Mouse (Mus musculus): ENCODE data around the gene Ggt1. TPM values are rescaled to one million over a fixed set of nuclear protein-coding genes. Genes with fewer than 3 reads are reported as not detected.

Ggt1 gene
- total and polyA plus RNA-seq, 3 experiments: not detected

GRCm38 (mm10) chr10:75632633-75633032, 71.2 kb downstream of the Ggt1 start:
- Histone ChIP-seq H3K4me1 (ENCODE audit: insufficient read depth, low read depth, low read length) (peaks cover 4% of the 10 kb centered on the region; the same call in 1 of the 2 replicates), H3K27me3 (ENCODE audit: insufficient read depth, low read length) (peaks cover 22% of the 10 kb centered on the region), H3K4me3 (ENCODE audit: low read depth, low read length) (no peak overlapping the region), H3K9me3 (replicated peaks) (no peaks in the 10 kb centered on the region), H3K36me3 (replicated peaks) (no peaks in the 10 kb centered on the region)
- no peak for DNase-seq (ENCODE audit: low spot score)
- TF ChIP-seq POLR2AphosphoS5 (IDR thresholded peaks at IDR 0.05; ENCODE audit: insufficient replicate concordance, low read depth, low read length) (no peak), CTCF (IDR thresholded peaks at IDR 0.05; ENCODE audit: low read depth, low read length) (no peak), GATA1 (IDR thresholded peaks at IDR 0.05; ENCODE audit: borderline replicate concordance, low read length) (no peak), TAL1 (conservative IDR thresholded peaks at IDR 0.05; ENCODE audit: low read depth, low read length) (no peak), GATA2 (IDR thresholded peaks at IDR 0.05; ENCODE audit: borderline replicate concordance, low read depth, low read length) (no peak)
- ATAC-seq (ENCODE audit: extremely low read depth, insufficient number of reproducible peaks, low FRiP score, poor library complexity, severe bottlenecking): no peak

- H3K9me3 ChIP-seq (replicated peaks): no peaks in the 10 kb centered on the region
- no peak for DNase-seq (ENCODE audit: low spot score)
- peaks cover 4% of the 10 kb centered on the region; the same call in 1 of the 2 replicates for H3K4me1 ChIP-seq (ENCODE audit: insufficient read depth, low read depth, low read length)
- H3K27me3 ChIP-seq (ENCODE audit: insufficient read depth, low read length): peaks cover 26% of the 10 kb centered on the region
- no peak overlapping the region for H3K4me3 ChIP-seq (ENCODE audit: low read depth, low read length)
- no peak for ATAC-seq (ENCODE audit: extremely low read depth, insufficient number of reproducible peaks, low FRiP score, poor library complexity, severe bottlenecking)
- no peaks in the 10 kb centered on the region for H3K36me3 ChIP-seq (replicated peaks)
- no peak for TF ChIP-seq GATA1 (IDR thresholded peaks at IDR 0.05; ENCODE audit: borderline replicate concordance, low read length)
- TF ChIP-seq POLR2AphosphoS5 (IDR thresholded peaks at IDR 0.05; ENCODE audit: insufficient replicate concordance, low read depth, low read length): no peak
- TF ChIP-seq CTCF (IDR thresholded peaks at IDR 0.05; ENCODE audit: low read depth, low read length): no peak
- no peak for TF ChIP-seq TAL1 (conservative IDR thresholded peaks at IDR 0.05; ENCODE audit: low read depth, low read length)
- no peak for TF ChIP-seq GATA2 (IDR thresholded peaks at IDR 0.05; ENCODE audit: borderline replicate concordance, low read depth, low read length)
Observed at GRCm38 (mm10) chr10:75633048-75633447, 71.6 kb downstream of the Ggt1 start.

GRCm38 (mm10) chr10:75633576-75634139, 72.3 kb downstream of the Ggt1 start:
- H3K9me3 ChIP-seq (replicated peaks): no peaks in the 10 kb centered on the region

GRCm38 (mm10) chr10:75634610-75635009, 73.2 kb downstream of the Ggt1 start:
- Histone ChIP-seq H3K4me3 (ENCODE audit: low read depth, low read length) (no peak overlapping the region), H3K27me3 (ENCODE audit: insufficient read depth, low read length) (peaks cover 40% of the 10 kb centered on the region), H3K9me3 (replicated peaks) (no peaks in the 10 kb centered on the region), H3K4me1 (ENCODE audit: insufficient read depth, low read depth, low read length) (peaks cover 4% of the 10 kb centered on the region; the same call in 1 of the 2 replicates), H3K36me3 (replicated peaks) (no peaks in the 10 kb centered on the region)
- ATAC-seq (ENCODE audit: extremely low read depth, insufficient number of reproducible peaks, low FRiP score, poor library complexity, severe bottlenecking): no peak
- no peak for TF ChIP-seq CTCF (IDR thresholded peaks at IDR 0.05; ENCODE audit: low read depth, low read length)
- no peak for TF ChIP-seq GATA1 (IDR thresholded peaks at IDR 0.05; ENCODE audit: borderline replicate concordance, low read length)
- no peak for TF ChIP-seq GATA2 (IDR thresholded peaks at IDR 0.05; ENCODE audit: borderline replicate concordance, low read depth, low read length)
- no peak for TF ChIP-seq POLR2AphosphoS5 (IDR thresholded peaks at IDR 0.05; ENCODE audit: insufficient replicate concordance, low read depth, low read length)
- TF ChIP-seq TAL1 (conservative IDR thresholded peaks at IDR 0.05; ENCODE audit: low read depth, low read length): no peak
- no peak for DNase-seq (ENCODE audit: low spot score)

More at GRCm38 (mm10) chr10:75633576-75634139, 72.3 kb downstream of the Ggt1 start:
- peaks cover 32% of the 10 kb centered on the region for H3K27me3 ChIP-seq (ENCODE audit: insufficient read depth, low read length)
- H3K4me3 ChIP-seq (ENCODE audit: low read depth, low read length): no peak overlapping the region
- peaks cover 4% of the 10 kb centered on the region; the same call in 1 of the 2 replicates for H3K4me1 ChIP-seq (ENCODE audit: insufficient read depth, low read depth, low read length)
- TF ChIP-seq CTCF (IDR thresholded peaks at IDR 0.05; ENCODE audit: low read depth, low read length): no peak
- ATAC-seq (ENCODE audit: extremely low read depth, insufficient number of reproducible peaks, low FRiP score, poor library complexity, severe bottlenecking) (no peak), DNase-seq (ENCODE audit: low spot score) (no peak)
- H3K36me3 ChIP-seq (replicated peaks): no peaks in the 10 kb centered on the region

GRCm38 (mm10) chr10:75635019-75635692, 73.8 kb downstream of the Ggt1 start:
- TF ChIP-seq POLR2AphosphoS5 (IDR thresholded peaks at IDR 0.05; ENCODE audit: insufficient replicate concordance, low read depth, low read length): no peak
- TF ChIP-seq CTCF (IDR thresholded peaks at IDR 0.05; ENCODE audit: low read depth, low read length): no peak
- TF ChIP-seq GATA2 (IDR thresholded peaks at IDR 0.05; ENCODE audit: borderline replicate concordance, low read depth, low read length): no peak
- no peak for TF ChIP-seq TAL1 (conservative IDR thresholded peaks at IDR 0.05; ENCODE audit: low read depth, low read length)
- no peak for TF ChIP-seq GATA1 (IDR thresholded peaks at IDR 0.05; ENCODE audit: borderline replicate concordance, low read length)
- Histone ChIP-seq H3K4me3 (ENCODE audit: low read depth, low read length) (no peak overlapping the region), H3K36me3 (replicated peaks) (no peaks in the 10 kb centered on the region), H3K4me1 (ENCODE audit: insufficient read depth, low read depth, low read length) (peaks cover 4% of the 10 kb centered on the region; the same call in 1 of the 2 replicates), H3K27me3 (ENCODE audit: insufficient read depth, low read length) (peaks cover 46% of the 10 kb centered on the region), H3K9me3 (replicated peaks) (no peaks in the 10 kb centered on the region)
- DNase-seq (ENCODE audit: low spot score) (no peak), ATAC-seq (ENCODE audit: extremely low read depth, insufficient number of reproducible peaks, low FRiP score, poor library complexity, severe bottlenecking) (no peak)

GRCm38 (mm10) chr10:75635693-75636055, 74.3 kb downstream of the Ggt1 start:
- H3K27me3 ChIP-seq (ENCODE audit: insufficient read depth, low read length): peaks cover 51% of the 10 kb centered on the region
- no peaks in the 10 kb centered on the region for H3K36me3 ChIP-seq (replicated peaks)
- peaks cover 4% of the 10 kb centered on the region; the same call in 1 of the 2 replicates for H3K4me1 ChIP-seq (ENCODE audit: insufficient read depth, low read depth, low read length)
- H3K9me3 ChIP-seq (replicated peaks): no peaks in the 10 kb centered on the region
- peak; percentile 48 for DNase-seq (ENCODE audit: low spot score)
- ATAC-seq (ENCODE audit: extremely low read depth, insufficient number of reproducible peaks, low FRiP score, poor library complexity, severe bottlenecking): no peak
- H3K4me3 ChIP-seq (ENCODE audit: low read depth, low read length): no peak overlapping the region
- TF ChIP-seq CTCF (IDR thresholded peaks at IDR 0.05; ENCODE audit: low read depth, low read length): peak; percentile 80
- no peak for TF ChIP-seq GATA1 (IDR thresholded peaks at IDR 0.05; ENCODE audit: borderline replicate concordance, low read length)

Other genes starting within 250 kb of the Ggt1 start
- not detected in 2 replicates for gene Adora2a, start 244.7 kb upstream of the Ggt1 start, total RNA-seq (2014; fragmentation: Nextera tagmentation)
- 0.06 and 0.33 TPM in 2 replicates for gene Adora2a, start 244.7 kb upstream of the Ggt1 start, total RNA-seq (2017)
- gene Adora2a, start 244.7 kb upstream of the Ggt1 start, polyA plus RNA-seq (2012): 0.03 TPM in 1 of 2 replicates, not detected in the other
- gene Upb1, start 160.5 kb upstream of the Ggt1 start, total RNA-seq (2014; fragmentation: Nextera tagmentation): not detected in 2 replicates
- 0.17 and 0.27 TPM in 2 replicates for gene Upb1, start 160.5 kb upstream of the Ggt1 start, total RNA-seq (2017)
- gene Upb1, start 160.5 kb upstream of the Ggt1 start, polyA plus RNA-seq (2012): not detected in 2 replicates
- gene Snrpd3, start 44.1 kb upstream of the Ggt1 start, total RNA-seq (2014; fragmentation: Nextera tagmentation): 83.0 and 116 TPM in 2 replicates
- 50.9 and 51.6 TPM in 2 replicates for gene Snrpd3, start 44.1 kb upstream of the Ggt1 start, total RNA-seq (2017)
- 19.5 and 29.9 TPM in 2 replicates for gene Snrpd3, start 44.1 kb upstream of the Ggt1 start, polyA plus RNA-seq (2012)
- gene Gucd1, start 43.6 kb upstream of the Ggt1 start, total RNA-seq (2014; fragmentation: Nextera tagmentation): 17.0 and 26.1 TPM in 2 replicates
- 41.7 and 48.6 TPM in 2 replicates for gene Gucd1, start 43.6 kb upstream of the Ggt1 start, total RNA-seq (2017)
- gene Gucd1, start 43.6 kb upstream of the Ggt1 start, polyA plus RNA-seq (2012): 14.5 and 15.8 TPM in 2 replicates
- gene Lrrc75b, start 1.3 kb upstream of the Ggt1 start, total RNA-seq (2014; fragmentation: Nextera tagmentation): not detected in 2 replicates
- 0.05 and 0.06 TPM in 2 replicates for gene Lrrc75b, start 1.3 kb upstream of the Ggt1 start, total RNA-seq (2017)
- gene Lrrc75b, start 1.3 kb upstream of the Ggt1 start, polyA plus RNA-seq (2012): not detected in 2 replicates
- not detected in 2 replicates for gene Ggt5, start 27.7 kb downstream of the Ggt1 start, total RNA-seq (2014; fragmentation: Nextera tagmentation)
- 0.22 TPM in 1 of 2 replicates, not detected in the other for gene Ggt5, start 27.7 kb downstream of the Ggt1 start, total RNA-seq (2017)
- not detected in 2 replicates for gene Ggt5, start 27.7 kb downstream of the Ggt1 start, polyA plus RNA-seq (2012)
- gene Susd2, start 82.4 kb downstream of the Ggt1 start, total RNA-seq (2014; fragmentation: Nextera tagmentation): not detected in 2 replicates
- 0.05 and 0.06 TPM in 2 replicates for gene Susd2, start 82.4 kb downstream of the Ggt1 start, total RNA-seq (2017)
- gene Susd2, start 82.4 kb downstream of the Ggt1 start, polyA plus RNA-seq (2012): 0.06 and 0.10 TPM in 2 replicates
- gene Cabin1, start 202.7 kb downstream of the Ggt1 start, total RNA-seq (2014; fragmentation: Nextera tagmentation): 96.5 and 108 TPM in 2 replicates
- gene Cabin1, start 202.7 kb downstream of the Ggt1 start, total RNA-seq (2017): 28.9 and 30.5 TPM in 2 replicates
- gene Cabin1, start 202.7 kb downstream of the Ggt1 start, polyA plus RNA-seq (2012): 74.0 and 78.7 TPM in 2 replicates
- gene Ddt, start 211.8 kb downstream of the Ggt1 start, total RNA-seq (2014; fragmentation: Nextera tagmentation): 10.8 and 11.9 TPM in 2 replicates
- 73.2 and 74.6 TPM in 2 replicates for gene Ddt, start 211.8 kb downstream of the Ggt1 start, total RNA-seq (2017)
- gene Ddt, start 211.8 kb downstream of the Ggt1 start, polyA plus RNA-seq (2012): 74.6 and 108 TPM in 2 replicates
- gene Gm20441, start 219.3 kb downstream of the Ggt1 start, total RNA-seq (2014; fragmentation: Nextera tagmentation): not detected in 2 replicates
- gene Gm20441, start 219.3 kb downstream of the Ggt1 start, total RNA-seq (2017): not detected in 2 replicates
- gene Gm20441, start 219.3 kb downstream of the Ggt1 start, polyA plus RNA-seq (2012): not detected in 2 replicates
- 0.39 TPM in 1 of 2 replicates, not detected in the other for gene Gstt3, start 219.8 kb downstream of the Ggt1 start, total RNA-seq (2014; fragmentation: Nextera tagmentation)
- gene Gstt3, start 219.8 kb downstream of the Ggt1 start, total RNA-seq (2017): 0.49 and 1.1 TPM in 2 replicates
- gene Gstt3, start 219.8 kb downstream of the Ggt1 start, polyA plus RNA-seq (2012): 0.18 and 0.24 TPM in 2 replicates
- not detected in 2 replicates for gene Gstt1, start 237.0 kb downstream of the Ggt1 start, total RNA-seq (2014; fragmentation: Nextera tagmentation)
- 0.22 and 1.9 TPM in 2 replicates for gene Gstt1, start 237.0 kb downstream of the Ggt1 start, total RNA-seq (2017)
- 0.07 TPM in 1 of 2 replicates, not detected in the other for gene Gstt1, start 237.0 kb downstream of the Ggt1 start, polyA plus RNA-seq (2012)

Data from G1E (cell line).